Mouse (Mus musculus) heart, embryonic 11.5 days (tissue): ENCODE results near the gene Snrpg. TPM values are rescaled to one million over a fixed set of nuclear protein-coding genes. Genes with fewer than 3 reads are reported as not detected.
"Not testable (repeated sequence)": the region's sequence is repeated elsewhere in the genome, so short reads cannot be mapped to it uniquely, and the experiment has no call there.

Source experiments
- ATAC-seq: fragments of 200-750 bp; cut with Nextera tagmentation; replicated peaks from 2 replicates; pipeline ENCODE4 v1.8.0; 2017; ENCODE audit warnings: moderate library complexity; ENCODE audit not compliant: insufficient number of reproducible peaks, low FRiP score, low TSS enrichment
- H3K27ac ChIP-seq: fragments of 300-500 bp; sonication (generic); 2 replicates; pipeline ENCODE4 v1.5.1; 2014; ENCODE audit warnings: mild to moderate bottlenecking, low read depth, low read length
- H3K27me3 ChIP-seq: fragments of 300-500 bp; sonication (generic); 2 replicates; pipeline ENCODE4 v1.6.1; 2014; ENCODE audit warnings: mild to moderate bottlenecking, low read length, mixed read lengths; ENCODE audit not compliant: control insufficient read depth, insufficient read depth
- H3K36me3 ChIP-seq: fragments of 300-500 bp; sonication (generic); 2 replicates; pipeline ENCODE4 v1.6.1; 2014; ENCODE audit warnings: mild to moderate bottlenecking, low read length, moderate library complexity, mixed read lengths; ENCODE audit not compliant: control insufficient read depth, insufficient read depth
- H3K4me1 ChIP-seq: fragments of 300-500 bp; sonication (generic); 2 replicates; pipeline ENCODE4 v1.6.1; 2014; ENCODE audit warnings: low read length; ENCODE audit not compliant: control insufficient read depth, insufficient read depth
- H3K4me2 ChIP-seq: fragments of 300-500 bp; sonication (generic); 2 replicates; pipeline ENCODE4 v1.6.1; 2014; ENCODE audit warnings: mild to moderate bottlenecking, moderate library complexity
- H3K4me3 ChIP-seq: fragments of 300-500 bp; sonication (generic); 2 replicates; pipeline ENCODE4 v1.5.1; 2014; ENCODE audit warnings: low read depth, low read length
- H3K9ac ChIP-seq: fragments of 300-500 bp; sonication (generic); 2 replicates; pipeline ENCODE4 v1.6.1; 2014; ENCODE audit warnings: mild to moderate bottlenecking, low read depth, low read length, moderate library complexity
- H3K9me3 ChIP-seq: fragments of 300-500 bp; sonication (generic); replicated peaks from 2 replicates; pipeline ENCODE4 v1.6.1; 2016; ENCODE audit warnings: low read length; ENCODE audit not compliant: control insufficient read depth
- WGBS: fragments of 180-500 bp; shearing (Covaris S2); extraction: QIAGEN DNeasy Blood & Tissue Kit; methylation state at CpG from one replicate; pipeline ENCODE4 v1.1.7; 2014; ENCODE audit not compliant: insufficient replicate concordance; 5-methylcytosine and 5-hydroxymethylcytosine counted together
- polyA plus RNA-seq: library from polyadenylated mRNA; unstranded; fragments of >200 nt; fragmentation: Nextera tagmentation; extraction: Ambion mirVana; gene quantifications from 2 replicates; pipeline ENCODE4 v1.2.1, GENCODE M21; 2014

The Snrpg gene
- polyA plus RNA-seq, 1 experiment from 2014 or later = 393 TPM

DNA sequence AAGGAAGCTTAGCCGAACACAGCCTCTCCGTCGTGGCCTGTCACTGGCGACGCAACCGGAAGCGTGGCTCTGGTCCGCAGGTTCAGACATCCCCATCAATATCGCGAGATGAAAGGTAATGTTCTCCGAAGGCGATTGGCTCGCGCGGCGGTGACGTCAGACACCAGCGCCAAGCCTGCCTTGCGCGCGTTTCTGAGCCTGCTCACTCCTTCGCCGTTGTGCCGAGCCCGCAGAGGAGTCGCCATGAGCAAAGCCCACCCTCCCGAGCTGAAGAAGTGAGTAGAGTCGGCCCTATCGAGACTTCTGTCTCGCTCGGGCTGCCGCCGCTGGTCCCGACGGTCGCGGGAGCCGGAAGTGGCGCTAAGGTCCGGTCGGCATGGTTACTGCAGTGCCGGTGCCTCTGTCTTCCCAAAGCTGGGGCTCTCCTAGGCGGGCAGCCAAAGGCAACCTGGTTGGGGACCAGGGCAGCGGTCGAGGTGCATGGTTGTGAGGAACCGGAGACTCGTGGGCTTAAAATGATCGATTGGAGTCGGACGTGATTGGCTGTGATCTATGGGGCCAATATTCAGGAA, 322 bp downstream of the Snrpg start:
- Histone ChIP-seq H3K27me3 (no peaks in the 10 kb centered on the region), H3K4me2 (peak overlapping the region; percentile 85), H3K4me3 (peak overlapping the region; percentile 65), H3K9ac (peak overlapping the region; percentile 91), H3K9me3 (no peaks in the 10 kb centered on the region), H3K4me1 (peaks cover 19% of the 10 kb centered on the region), H3K27ac (peak overlapping the region; percentile 89), H3K36me3 (peaks cover 3% of the 10 kb centered on the region)
- ATAC-seq = peak; percentile 95
- WGBS = under 1% methylated on average over 50 of the region's 50 CpGs

DNA sequence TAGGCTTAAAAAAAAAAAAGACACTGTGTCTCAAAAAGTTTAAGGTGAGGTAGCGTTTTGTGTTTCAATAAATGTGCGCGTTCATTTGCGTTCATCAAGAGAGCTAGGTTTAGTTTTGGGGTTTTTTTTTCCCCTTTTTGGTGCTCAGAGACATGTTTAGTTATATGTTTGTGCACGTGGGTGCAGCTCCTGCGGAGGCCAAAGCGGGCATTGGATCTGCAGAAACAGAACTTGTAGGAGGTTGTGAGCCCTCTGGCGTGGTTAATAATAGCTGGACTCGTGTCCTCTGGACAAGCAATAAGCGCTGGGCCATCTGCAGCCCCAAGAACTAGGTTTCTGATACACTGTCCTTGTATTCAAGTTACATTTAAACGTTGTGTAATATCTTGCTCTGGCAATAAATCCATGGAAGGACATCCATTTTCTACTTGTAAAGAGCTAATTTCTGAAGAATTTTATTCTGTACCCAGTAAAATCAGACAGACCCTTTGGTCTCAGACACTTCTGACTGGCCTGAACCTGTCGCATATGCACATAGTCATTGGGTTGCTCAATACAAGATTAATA, 929 bp downstream of the Snrpg start:
- H3K36me3 ChIP-seq = peaks cover 6% of the 10 kb centered on the region
- H3K4me3 ChIP-seq = peak overlapping the region; percentile 65
- peak overlapping the region; percentile 85 for H3K4me2 ChIP-seq
- H3K27me3 ChIP-seq = no peaks in the 10 kb centered on the region
- peak overlapping the region; percentile 91 for H3K9ac ChIP-seq
- H3K27ac ChIP-seq = peak overlapping the region; percentile 89; the same call in 1 of the 2 replicates
- H3K9me3 ChIP-seq = no peaks in the 10 kb centered on the region
- no peak for ATAC-seq
- 4% methylated on average over 12 of the region's 12 CpGs for WGBS
- peaks cover 13% of the 10 kb centered on the region; the same call in 1 of the 2 replicates for H3K4me1 ChIP-seq

DNA sequence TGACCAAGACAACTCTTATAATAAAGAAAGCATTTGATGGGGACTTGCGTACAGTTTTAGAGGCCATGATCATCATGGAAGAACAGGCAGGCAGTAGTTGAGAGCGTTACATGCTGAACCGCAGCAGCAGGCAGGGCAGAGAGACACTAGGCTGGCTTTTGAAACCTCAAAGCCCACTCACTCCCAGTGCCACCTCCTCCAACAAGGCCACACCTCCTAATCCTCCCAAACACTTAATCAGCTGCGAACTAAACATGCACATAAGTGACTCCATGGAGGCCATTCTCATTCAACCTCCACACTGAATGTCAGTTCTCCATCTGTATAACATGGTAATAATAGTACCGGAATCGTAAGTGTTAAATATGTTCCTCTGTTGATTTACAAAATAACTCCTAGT, 2.5 kb downstream of the Snrpg start:
- no peaks in the 10 kb centered on the region for H3K27me3 ChIP-seq
- no peak overlapping the region for H3K9ac ChIP-seq
- peaks cover 18% of the 10 kb centered on the region for H3K36me3 ChIP-seq
- H3K4me1 ChIP-seq = 0 out of 2 replicates have a peak, but pooled peaks cover 12% of the 10 kb centered on the region
- 94% methylated on average over 6 of the region's 6 CpGs for WGBS
- H3K27ac ChIP-seq = no peak overlapping the region
- ATAC-seq = no peak
- no peaks in the 10 kb centered on the region for H3K9me3 ChIP-seq
- H3K4me2 ChIP-seq = no peak overlapping the region
- H3K4me3 ChIP-seq = no peak overlapping the region

DNA sequence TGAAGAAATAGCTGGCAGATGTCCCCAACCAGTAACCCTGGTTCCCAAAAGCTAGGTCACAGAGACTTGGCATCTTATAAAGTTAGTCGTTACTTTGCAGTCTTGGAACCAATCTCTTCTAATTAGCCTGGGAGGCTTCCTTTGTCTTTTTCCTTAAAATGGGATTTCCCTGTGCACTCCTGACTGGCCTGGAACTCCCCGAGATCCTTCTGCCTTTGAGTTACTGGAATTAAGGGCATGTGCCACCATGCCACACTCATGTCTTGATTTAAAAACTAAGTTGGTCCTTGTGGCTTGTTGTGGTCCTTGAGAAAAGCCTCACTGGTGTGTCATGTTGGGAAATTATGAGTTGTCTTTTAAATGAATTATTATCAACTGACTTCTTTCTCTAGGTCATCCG, 7.2 kb downstream of the Snrpg start:
- H3K4me1 ChIP-seq = no peaks in the 10 kb centered on the region
- H3K27me3 ChIP-seq = no peaks in the 10 kb centered on the region
- WGBS = 88% methylated on average over 3 of the region's 3 CpGs
- ATAC-seq = no peak
- no peak overlapping the region for H3K4me3 ChIP-seq
- no peak overlapping the region for H3K9ac ChIP-seq
- no peak overlapping the region for H3K4me2 ChIP-seq
- H3K9me3 ChIP-seq = no peaks in the 10 kb centered on the region
- H3K27ac ChIP-seq = no peak overlapping the region
- H3K36me3 ChIP-seq = peaks cover 21% of the 10 kb centered on the region

DNA sequence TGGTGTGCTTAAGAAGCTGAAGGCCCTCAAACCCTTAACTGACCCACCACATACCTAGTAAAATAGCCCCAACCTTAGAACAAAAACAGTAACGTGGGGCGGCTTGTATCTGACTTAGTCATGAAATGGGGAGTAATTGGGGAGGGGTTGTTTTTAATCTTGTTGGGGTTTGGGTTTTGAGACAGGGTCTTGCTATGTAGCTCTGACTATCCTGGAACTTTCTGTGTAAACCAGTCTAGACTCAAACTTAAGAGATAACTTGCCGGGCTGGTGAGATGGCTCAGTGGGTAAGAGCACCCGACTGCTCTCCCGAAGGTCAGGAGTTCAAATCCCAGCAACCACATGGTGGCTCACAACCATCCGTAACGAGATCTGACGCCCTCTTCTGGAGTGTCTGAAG, 9.0 kb downstream of the Snrpg start:
- H3K9ac ChIP-seq, H3K9me3 ChIP-seq, H3K4me1 ChIP-seq, H3K4me3 ChIP-seq, H3K27ac ChIP-seq, H3K4me2 ChIP-seq, H3K27me3 ChIP-seq, ATAC-seq: not testable (repeated sequence)
- 78% methylated on average over 6 of the region's 8 CpGs for WGBS
- H3K36me3 ChIP-seq = peaks cover 21% of the 10 kb centered on the region

DNA sequence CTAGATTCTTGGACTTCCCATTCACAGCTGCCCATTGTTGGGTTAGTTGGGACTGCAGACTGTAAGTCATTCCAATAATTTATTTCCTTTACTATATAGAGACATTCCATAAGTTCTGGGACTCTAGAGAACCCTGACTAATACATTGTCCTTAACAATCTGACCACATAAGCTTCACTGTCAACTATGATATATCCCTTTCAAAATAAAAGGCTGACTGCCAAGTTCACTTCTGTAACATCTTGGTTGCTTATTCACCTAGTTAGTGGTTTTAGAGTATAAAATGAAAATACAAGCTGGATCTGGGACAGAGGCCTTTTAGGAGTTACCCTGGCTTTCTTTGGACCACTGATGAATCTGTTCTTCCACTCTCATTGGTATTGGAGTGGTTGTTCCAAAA, 11.4 kb downstream of the Snrpg start:
- Histone ChIP-seq H3K4me1 (no peaks in the 10 kb centered on the region), H3K4me2 (no peak overlapping the region), H3K9ac (no peak overlapping the region), H3K27me3 (no peaks in the 10 kb centered on the region), H3K27ac (no peak overlapping the region), H3K36me3 (peaks cover 12% of the 10 kb centered on the region), H3K9me3 (no peaks in the 10 kb centered on the region), H3K4me3 (no peak overlapping the region)
- ATAC-seq = no peak

DNA sequence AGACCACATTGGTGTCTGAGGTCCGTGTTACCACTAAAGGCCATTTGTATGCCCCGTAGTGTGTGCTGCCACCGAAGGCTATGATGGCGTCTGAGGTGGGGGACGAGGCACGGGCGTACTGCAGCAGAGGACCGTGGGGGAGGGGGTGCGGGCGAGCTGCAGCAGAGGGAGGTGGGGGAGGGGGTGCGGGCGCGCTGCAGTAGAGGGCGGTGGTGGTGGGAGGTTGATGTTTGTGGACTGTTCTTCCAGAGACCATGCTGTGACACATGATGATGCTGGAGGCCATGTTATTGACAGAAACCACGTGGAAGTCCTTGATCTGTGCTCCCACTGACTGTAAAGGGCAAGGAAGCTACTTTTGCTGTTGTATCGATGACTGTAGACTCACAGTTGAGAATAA, 12.3 kb downstream of the Snrpg start:
- ATAC-seq = no peak
- Histone ChIP-seq H3K27me3 (no peaks in the 10 kb centered on the region), H3K36me3 (peaks cover 7% of the 10 kb centered on the region), H3K27ac (no peak overlapping the region), H3K9me3 (no peaks in the 10 kb centered on the region), H3K4me2 (no peak overlapping the region), H3K4me3 (no peak overlapping the region), H3K9ac (no peak overlapping the region), H3K4me1 (no peaks in the 10 kb centered on the region)
- WGBS = 37% methylated on average over 16 of the region's 16 CpGs

DNA sequence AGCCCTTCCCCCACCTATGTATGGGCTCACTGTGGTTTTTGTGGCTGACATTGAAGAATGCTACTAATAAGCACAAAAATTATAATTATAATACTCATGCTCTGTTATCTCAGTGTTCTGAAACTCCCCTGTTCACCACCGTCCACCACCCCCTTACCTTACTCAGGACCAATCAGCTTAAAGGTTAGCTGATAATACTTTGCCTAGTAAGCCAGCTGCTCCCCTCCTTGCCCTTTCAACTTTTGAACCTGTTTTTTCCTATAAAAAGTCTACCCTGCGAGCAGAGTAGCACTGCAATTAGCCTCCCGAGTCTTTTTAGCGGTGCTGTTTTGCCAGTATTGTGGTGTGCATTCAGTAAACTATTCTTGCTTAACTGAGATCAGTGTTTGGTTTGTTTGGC, 13.6 kb downstream of the Snrpg start:
- no peak overlapping the region for H3K4me2 ChIP-seq
- no peak for ATAC-seq
- no peaks in the 10 kb centered on the region for H3K4me1 ChIP-seq
- no peak overlapping the region for H3K27ac ChIP-seq
- 62% methylated on average over 4 of the region's 4 CpGs for WGBS
- no peaks in the 10 kb centered on the region for H3K27me3 ChIP-seq
- H3K9me3 ChIP-seq = no peaks in the 10 kb centered on the region
- no peak overlapping the region for H3K4me3 ChIP-seq
- peaks cover 8% of the 10 kb centered on the region for H3K36me3 ChIP-seq
- no peak overlapping the region for H3K9ac ChIP-seq
